Mouse (Mus musculus): ENCODE measurements around the gene 6330409D20Rik.

The 6330409D20Rik gene

DNA sequence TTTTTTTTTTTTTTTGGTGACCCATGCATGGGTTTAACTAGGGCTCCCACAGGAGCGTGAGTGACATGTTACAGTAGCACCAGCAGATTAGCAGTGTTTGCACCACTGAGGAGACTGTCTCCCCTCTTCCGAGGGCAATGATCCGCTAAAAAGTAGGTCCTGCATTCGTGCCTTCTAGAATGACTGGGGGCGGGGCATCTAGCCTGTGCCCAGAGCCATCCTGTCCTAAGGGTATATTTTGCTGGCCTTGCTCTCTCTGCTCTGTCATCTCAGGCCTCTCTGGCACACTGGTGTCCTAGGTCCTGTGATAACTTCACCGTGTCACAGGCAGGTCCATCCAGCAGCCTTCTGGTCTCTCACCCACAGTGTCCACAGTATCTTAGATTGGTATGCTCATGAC lies 41.1 kb downstream of the 6330409D20Rik start:
- no peak for DNase-seq (ENCODE audit: low spot score)

GRCm38 (mm10) chr2:32694691-32695090 lies 46.1 kb downstream of the 6330409D20Rik start:
- no peak for DNase-seq (ENCODE audit: low spot score)

GRCm38 (mm10) chr2:32693823-32694411 lies 46.9 kb downstream of the 6330409D20Rik start:
- DNase-seq (ENCODE audit: low spot score) = peak; percentile 97

DNA sequence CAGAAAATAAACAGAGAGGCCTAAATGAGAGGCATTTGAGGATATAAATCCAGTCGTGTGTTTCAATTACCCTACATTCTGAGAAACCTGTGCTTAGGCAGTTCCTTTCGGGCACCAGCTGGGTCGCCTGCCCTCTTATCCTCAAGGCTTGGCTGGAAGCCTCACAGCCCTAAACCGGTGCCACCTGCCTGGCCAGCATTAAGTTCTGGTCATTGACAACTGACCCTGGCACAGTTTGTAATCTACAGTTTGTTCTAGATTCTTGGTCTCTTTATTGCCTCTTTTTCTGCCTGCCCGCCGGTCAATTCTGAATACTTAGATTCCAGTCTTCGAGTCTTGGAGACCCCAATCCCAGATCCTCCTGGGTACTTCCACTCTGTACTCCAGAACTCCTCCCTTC lies 47.5 kb downstream of the 6330409D20Rik start:
- no peak for DNase-seq (ENCODE audit: low spot score)

DNA sequence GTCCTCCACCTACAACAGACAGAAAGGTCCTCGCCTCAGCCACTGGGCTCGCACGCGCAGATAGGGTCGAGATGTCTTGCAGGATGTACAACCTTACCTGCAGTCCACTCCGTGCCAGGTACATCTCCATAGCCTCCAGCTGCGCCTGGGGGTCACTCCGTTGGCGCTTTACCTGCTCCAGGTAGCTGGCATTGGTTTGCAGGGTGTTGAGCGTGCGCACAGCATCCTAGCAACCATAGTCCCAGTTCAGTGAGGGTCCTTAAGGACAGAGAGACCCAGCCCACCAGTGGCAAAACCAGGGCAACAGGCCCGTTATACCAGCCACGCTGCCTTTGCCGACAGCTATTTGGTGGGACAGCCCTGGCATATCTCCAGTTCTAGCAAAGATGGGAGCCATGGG lies 48.3 kb downstream of the 6330409D20Rik start:
- no peak for DNase-seq (ENCODE audit: low spot score)

- no peak for DNase-seq (ENCODE audit: low spot score)
Observed at GRCm38 (mm10) chr2:32691041-32691440, 49.8 kb downstream of the 6330409D20Rik start.

GRCm38 (mm10) chr2:32689420-32689819 lies 51.4 kb downstream of the 6330409D20Rik start:
- peak; percentile 93 for DNase-seq (ENCODE audit: low spot score)

- no peak for DNase-seq (ENCODE audit: low spot score)
Observed at GRCm38 (mm10) chr2:32687562-32687961, 53.3 kb downstream of the 6330409D20Rik start.

GRCm38 (mm10) chr2:32686640-32687039 lies 54.2 kb downstream of the 6330409D20Rik start:
- DNase-seq (ENCODE audit: low spot score) = no peak

DNA sequence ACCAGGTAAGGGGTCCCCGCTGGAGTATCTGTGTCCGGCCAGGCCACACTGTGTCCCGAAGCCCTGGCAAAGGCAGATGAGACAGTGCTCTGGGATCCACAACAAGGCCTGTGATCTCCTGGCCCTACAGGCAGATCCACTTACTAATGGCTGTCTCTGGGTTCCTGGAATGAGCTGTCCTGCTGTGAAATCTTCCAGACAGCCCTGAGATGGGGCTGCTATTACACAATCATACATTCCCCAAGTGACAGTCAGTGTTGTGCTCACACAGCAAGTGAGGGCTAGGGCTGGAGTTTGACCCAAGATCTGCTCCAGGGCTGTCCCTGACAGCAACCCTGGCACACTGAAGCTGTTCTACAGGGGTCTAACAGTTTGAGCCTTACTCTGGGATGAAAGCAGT lies 55.0 kb downstream of the 6330409D20Rik start:
- peak; percentile 77 for DNase-seq (ENCODE audit: low spot score)

- no peak for DNase-seq (ENCODE audit: low spot score)
Observed at GRCm38 (mm10) chr2:32684681-32685428, 56.0 kb downstream of the 6330409D20Rik start.

DNA sequence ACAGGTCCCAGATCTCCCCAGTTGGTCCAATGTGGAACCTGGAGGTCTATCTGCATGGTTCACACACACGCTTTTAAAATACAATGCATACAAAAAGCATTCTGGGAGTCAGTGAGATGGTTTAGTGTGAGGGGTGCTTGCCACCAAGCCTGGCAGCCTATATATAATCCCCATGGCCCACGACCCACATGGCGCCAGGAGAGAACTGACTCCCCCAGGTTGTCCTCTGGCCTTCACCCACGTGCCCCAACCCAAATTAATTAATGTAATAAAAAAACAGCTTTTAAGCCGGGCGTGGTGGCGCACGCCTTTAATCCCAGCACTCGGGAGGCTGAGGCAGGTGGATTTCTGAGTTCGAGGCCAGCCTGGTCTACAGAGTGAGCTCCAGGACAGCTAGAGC lies 57.1 kb downstream of the 6330409D20Rik start:
- no peak for DNase-seq (ENCODE audit: low spot score)

- no peak for DNase-seq (ENCODE audit: low spot score)
Observed at GRCm38 (mm10) chr2:32682721-32683417, 57.9 kb downstream of the 6330409D20Rik start.
